Mouse (Mus musculus): ENCODE results near the gene Col4a4.

GRCm38 (mm10) chr1:82427729-82428128, 158.9 kb downstream of the Col4a4 start:
- TF ChIP-seq EP300 (IDR thresholded peaks at IDR 0.05; ENCODE audit: low read depth), result no peak
- TF ChIP-seq CTCF (IDR thresholded peaks at IDR 0.05; ENCODE audit: low read depth), result no peak

All from liver, embryonic 14.5 days (tissue).